Mouse (Mus musculus): ENCODE results near the gene Fhod1. TPM values are rescaled to one million over a fixed set of nuclear protein-coding genes. Genes with fewer than 3 reads are reported as not detected.

Gene Fhod1
- polyA plus RNA-seq (2015; fragmentation: Nextera tagmentation; extraction: Ambion mirVana) = 0.28 and 0.63 TPM in 2 replicates

- Histone ChIP-seq H3K4me3 (peak within 1 kb of the TSS; percentile 72), H3K4me1 (replicated peaks) (peaks cover 43% of the 10 kb centered on the region), H3K9ac (peak within 1 kb of the TSS; percentile 81), H3K36me3 (no peaks in the 10 kb centered on the region), H3K4me2 (peak within 1 kb of the TSS; percentile 96), H3K9me3 (no peaks in the 10 kb centered on the region), H3K27ac (replicated peaks) (peak within 1 kb of the TSS; percentile 49), H3K27me3 (peaks cover 16% of the 10 kb centered on the region)
- WGBS = under 1% methylated on average over 53 of the region's 53 CpGs
- peak; percentile 83 for ATAC-seq (ENCODE audit: low read depth)
These were observed at the start of gene Fhod1 for GRCm38 (mm10) chr8:105347428-105348221. Fhod1 (minus strand) TSS chr8:105347953.

DNA sequence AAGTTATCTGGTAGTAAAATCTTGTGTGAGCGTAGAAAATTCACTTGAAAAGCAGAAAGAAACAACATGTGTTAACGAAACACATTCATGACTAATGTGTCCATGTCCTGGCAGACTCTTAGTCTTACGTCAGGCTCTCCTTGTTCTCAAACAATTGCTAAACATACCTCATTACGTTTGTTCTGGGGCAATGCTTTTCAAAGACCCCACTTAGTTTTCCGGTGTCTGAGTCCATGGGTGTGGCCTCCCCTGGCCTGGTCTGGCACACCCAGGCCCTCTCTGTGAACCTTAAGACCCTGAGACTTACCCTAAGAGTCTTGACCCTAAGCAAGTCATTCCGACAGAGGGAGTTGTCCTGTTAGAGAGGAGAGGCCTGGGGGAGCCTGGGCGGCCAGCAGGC is 46.2 kb upstream of the Fhod1 start:
- no peak for ATAC-seq (ENCODE audit: low read depth)
- Histone ChIP-seq H3K27me3 (no peaks in the 10 kb centered on the region), H3K9me3 (no peaks in the 10 kb centered on the region), H3K9ac (no peak overlapping the region), H3K4me2 (no peak overlapping the region), H3K4me3 (no peak overlapping the region), H3K27ac (replicated peaks) (no peak overlapping the region), H3K36me3 (no peaks in the 10 kb centered on the region), H3K4me1 (replicated peaks) (no peaks in the 10 kb centered on the region)
- WGBS = 54% methylated on average over 7 of the region's 7 CpGs

DNA sequence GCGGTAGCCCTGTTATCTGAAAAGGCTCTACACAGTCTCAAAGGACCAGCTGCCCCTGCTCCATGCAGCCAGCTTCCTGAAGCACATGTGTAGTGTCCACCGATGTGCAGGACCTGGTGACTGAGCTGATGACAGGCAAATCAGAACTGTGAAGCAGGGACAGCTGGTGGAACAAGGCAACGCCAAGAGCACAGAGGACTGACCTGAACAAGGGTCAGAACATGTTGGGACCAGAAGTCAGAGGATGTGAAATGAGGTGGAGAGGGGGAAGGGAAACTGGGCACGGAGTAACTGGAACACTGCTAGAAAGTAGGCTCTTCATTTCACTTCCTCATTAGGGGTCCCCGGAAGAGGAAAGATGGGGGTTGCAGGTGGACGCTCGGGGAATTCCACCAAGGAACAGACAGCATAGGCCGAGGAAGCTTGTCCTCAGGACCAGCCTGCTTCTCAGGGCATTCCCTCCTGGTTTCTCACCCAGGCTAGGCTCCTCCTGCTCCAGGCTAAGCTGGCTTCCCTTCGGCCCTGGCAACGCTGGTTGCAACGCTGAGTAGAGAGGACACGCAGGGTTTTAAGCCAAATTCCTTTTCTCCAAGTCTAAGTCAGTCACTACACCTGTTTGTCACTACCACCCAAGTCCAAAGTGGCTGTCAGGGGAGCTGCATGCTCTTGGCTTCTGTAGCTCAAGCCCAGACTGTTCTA is 45.5 kb upstream of the Fhod1 start:
- no peaks in the 10 kb centered on the region for H3K9me3 ChIP-seq
- no peak overlapping the region for H3K4me3 ChIP-seq
- 93% methylated on average over 12 of the region's 12 CpGs for WGBS
- no peak overlapping the region for H3K4me2 ChIP-seq
- H3K36me3 ChIP-seq = no peaks in the 10 kb centered on the region
- H3K27ac ChIP-seq (replicated peaks) = no peak overlapping the region
- H3K9ac ChIP-seq = no peak overlapping the region
- ATAC-seq (ENCODE audit: low read depth) = no peak
- no peaks in the 10 kb centered on the region for H3K4me1 ChIP-seq (replicated peaks)
- no peaks in the 10 kb centered on the region for H3K27me3 ChIP-seq

GRCm38 (mm10) chr8:105389096-105389495 is 41.3 kb upstream of the Fhod1 start:
- Histone ChIP-seq H3K9me3 (no peaks in the 10 kb centered on the region), H3K4me2 (no peak overlapping the region), H3K27ac (replicated peaks) (no peak overlapping the region), H3K9ac (no peak overlapping the region), H3K27me3 (no peaks in the 10 kb centered on the region), H3K4me1 (replicated peaks) (no peaks in the 10 kb centered on the region), H3K4me3 (no peak overlapping the region), H3K36me3 (no peaks in the 10 kb centered on the region)
- WGBS = 67% methylated on average over 6 of the region's 6 CpGs
- no peak for ATAC-seq (ENCODE audit: low read depth)

DNA sequence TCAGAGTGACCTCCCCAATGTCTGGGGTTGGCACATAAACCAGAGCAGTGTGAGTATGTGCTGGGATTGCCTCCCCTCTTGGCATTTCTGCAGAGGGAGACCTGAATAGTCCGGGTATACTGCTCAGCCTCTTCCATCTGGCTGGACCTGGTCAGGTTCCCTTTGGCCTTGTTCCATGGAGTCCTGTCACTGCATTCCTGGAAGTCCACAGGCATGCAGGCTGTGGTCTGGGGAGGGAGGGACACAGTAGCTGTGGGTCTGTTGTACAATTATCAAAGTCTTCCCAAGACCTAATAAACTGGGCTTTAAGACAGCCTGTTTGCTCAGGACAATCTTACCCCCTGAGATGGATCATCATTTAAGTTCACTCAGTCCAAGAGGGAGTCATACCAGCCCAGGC is 39.4 kb upstream of the Fhod1 start:
- Histone ChIP-seq H3K4me1 (replicated peaks) (no peaks in the 10 kb centered on the region), H3K36me3 (no peaks in the 10 kb centered on the region), H3K4me3 (no peak overlapping the region), H3K9ac (no peak overlapping the region), H3K9me3 (no peaks in the 10 kb centered on the region), H3K27ac (replicated peaks) (no peak overlapping the region), H3K4me2 (no peak overlapping the region), H3K27me3 (no peaks in the 10 kb centered on the region)
- no peak for ATAC-seq (ENCODE audit: low read depth)
- 80% methylated on average over 1 of the region's 1 CpGs for WGBS

- no peak for ATAC-seq (ENCODE audit: low read depth)
- H3K9ac ChIP-seq = no peak overlapping the region
- no peaks in the 10 kb centered on the region for H3K36me3 ChIP-seq
- H3K27me3 ChIP-seq = no peaks in the 10 kb centered on the region
- no peaks in the 10 kb centered on the region for H3K9me3 ChIP-seq
- no peak overlapping the region for H3K4me2 ChIP-seq
- peaks cover under 1% of the 10 kb centered on the region; the same call in 1 of the 2 replicates for H3K4me1 ChIP-seq (replicated peaks)
- 97% methylated on average over 2 of the region's 2 CpGs for WGBS
- no peak overlapping the region for H3K27ac ChIP-seq (replicated peaks)
- no peak overlapping the region for H3K4me3 ChIP-seq
These were observed 36.3 kb upstream of the Fhod1 start for GRCm38 (mm10) chr8:105384070-105384469.

DNA sequence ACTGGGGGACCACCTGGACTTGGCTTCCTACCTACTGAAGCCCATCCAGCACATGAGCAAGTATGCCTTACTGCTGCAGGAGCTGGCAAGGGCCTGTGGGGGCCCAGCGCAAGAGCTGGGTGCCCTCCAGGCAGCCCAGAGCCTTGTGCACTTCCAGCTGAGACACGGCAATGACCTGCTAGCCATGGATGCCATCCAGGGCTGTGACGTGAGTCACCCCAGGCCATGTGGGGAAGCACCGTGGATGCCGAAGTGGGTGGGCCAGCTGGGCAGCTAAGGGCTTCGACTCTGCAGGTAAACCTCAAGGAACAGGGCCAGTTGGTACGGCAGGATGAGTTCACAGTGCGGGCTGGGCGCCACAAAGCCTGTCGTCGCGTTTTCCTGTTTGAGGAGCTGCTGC is 32.6 kb upstream of the Fhod1 start:
- no peaks in the 10 kb centered on the region for H3K27me3 ChIP-seq
- H3K4me2 ChIP-seq = no peak overlapping the region
- H3K4me3 ChIP-seq = no peak overlapping the region
- no peak overlapping the region for H3K9ac ChIP-seq
- H3K27ac ChIP-seq (replicated peaks) = no peak overlapping the region
- no peaks in the 10 kb centered on the region for H3K9me3 ChIP-seq
- no peak for ATAC-seq (ENCODE audit: low read depth)
- H3K4me1 ChIP-seq (replicated peaks) = peaks cover 12% of the 10 kb centered on the region
- no peaks in the 10 kb centered on the region for H3K36me3 ChIP-seq
- 86% methylated on average over 12 of the region's 12 CpGs for WGBS

DNA sequence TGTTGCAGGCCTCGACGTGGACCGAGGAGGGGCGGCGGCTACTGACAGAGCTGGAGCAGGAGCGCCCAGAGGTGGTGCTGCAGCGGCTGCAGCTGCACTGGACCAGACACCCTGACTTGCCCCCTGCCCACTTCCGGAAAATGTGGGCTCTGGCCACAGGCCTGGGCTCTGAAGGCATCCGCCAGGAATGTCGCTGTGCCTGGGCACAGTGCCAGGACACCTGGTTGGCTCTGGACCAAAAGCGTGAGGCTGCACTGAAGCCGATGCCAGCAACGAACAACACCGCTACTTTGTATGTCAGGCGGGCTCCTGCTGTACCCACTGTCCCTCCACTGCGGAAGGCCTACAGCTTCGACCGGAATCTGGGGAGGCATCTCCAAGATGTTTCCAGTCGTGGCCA is 30.9 kb upstream of the Fhod1 start:
- no peak overlapping the region for H3K27ac ChIP-seq (replicated peaks)
- WGBS = 62% methylated on average over 19 of the region's 19 CpGs
- no peak overlapping the region for H3K9ac ChIP-seq
- H3K36me3 ChIP-seq = no peaks in the 10 kb centered on the region
- no peaks in the 10 kb centered on the region for H3K9me3 ChIP-seq
- ATAC-seq (ENCODE audit: low read depth) = no peak
- H3K4me2 ChIP-seq = no peak overlapping the region
- peaks cover 19% of the 10 kb centered on the region for H3K4me1 ChIP-seq (replicated peaks)
- no peak overlapping the region for H3K4me3 ChIP-seq
- H3K27me3 ChIP-seq = 0 out of 2 replicates have a peak, but pooled peaks cover 3% of the 10 kb centered on the region

GRCm38 (mm10) chr8:105374513-105374966 is 26.8 kb upstream of the Fhod1 start:
- Histone ChIP-seq H3K9ac (peak overlapping the region; percentile 26; the same call in 1 of the 2 replicates), H3K4me1 (replicated peaks) (peaks cover 19% of the 10 kb centered on the region), H3K4me2 (peak overlapping the region; percentile 48), H3K27me3 (0 out of 2 replicates have a peak, but pooled peaks cover 3% of the 10 kb centered on the region), H3K4me3 (peak overlapping the region; percentile 17), H3K27ac (replicated peaks) (no peak overlapping the region), H3K9me3 (no peaks in the 10 kb centered on the region), H3K36me3 (no peaks in the 10 kb centered on the region)
- peak; percentile 52; the same call in 1 of the 2 replicates for ATAC-seq (ENCODE audit: low read depth)
- 30% methylated on average over 33 of the region's 33 CpGs for WGBS

DNA sequence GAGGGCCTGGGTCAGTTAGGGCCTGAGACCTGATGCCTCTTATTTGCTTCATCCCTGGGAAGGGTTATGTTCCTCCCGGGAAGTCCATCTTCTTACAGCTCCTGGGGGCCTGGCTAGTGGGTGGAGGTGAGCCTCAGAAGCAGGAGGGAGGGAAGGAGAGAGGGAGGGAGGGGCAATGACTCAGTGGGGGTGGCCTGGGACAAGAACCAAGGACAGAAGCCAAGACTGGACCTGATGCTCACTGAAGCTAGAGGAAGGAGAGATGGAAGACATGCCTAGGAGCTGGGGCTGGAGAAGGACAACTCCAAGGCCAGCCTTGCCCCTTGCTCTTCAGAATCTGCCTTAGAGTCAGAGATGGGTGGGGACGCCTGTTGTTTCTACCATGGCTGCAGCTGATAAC is 25.3 kb upstream of the Fhod1 start, which contains the start of gene Plekhg4:
Plekhg4 (plus strand) TSS at position 243 of the 400 bp plus-strand sequence.
- H3K27ac ChIP-seq (replicated peaks) = no peak within 1 kb of the TSS
- peaks cover 8% of the 10 kb centered on the region for H3K4me1 ChIP-seq (replicated peaks)
- H3K27me3 ChIP-seq = 0 out of 2 replicates have a peak, but pooled peaks cover 3% of the 10 kb centered on the region
- no peak for ATAC-seq (ENCODE audit: low read depth)
- 0 out of 2 replicates have a peak within 1 kb of the TSS, but pooled peaks have one; percentile 26 for H3K9ac ChIP-seq
- H3K9me3 ChIP-seq = no peaks in the 10 kb centered on the region
- H3K36me3 ChIP-seq = peaks cover 4% of the 10 kb centered on the region; the same call in 1 of the 2 replicates
- WGBS = 55% methylated on average over 2 of the region's 2 CpGs
- no peak within 1 kb of the TSS for H3K4me3 ChIP-seq
- peak within 1 kb of the TSS; percentile 48; the same call in 1 of the 2 replicates for H3K4me2 ChIP-seq

DNA sequence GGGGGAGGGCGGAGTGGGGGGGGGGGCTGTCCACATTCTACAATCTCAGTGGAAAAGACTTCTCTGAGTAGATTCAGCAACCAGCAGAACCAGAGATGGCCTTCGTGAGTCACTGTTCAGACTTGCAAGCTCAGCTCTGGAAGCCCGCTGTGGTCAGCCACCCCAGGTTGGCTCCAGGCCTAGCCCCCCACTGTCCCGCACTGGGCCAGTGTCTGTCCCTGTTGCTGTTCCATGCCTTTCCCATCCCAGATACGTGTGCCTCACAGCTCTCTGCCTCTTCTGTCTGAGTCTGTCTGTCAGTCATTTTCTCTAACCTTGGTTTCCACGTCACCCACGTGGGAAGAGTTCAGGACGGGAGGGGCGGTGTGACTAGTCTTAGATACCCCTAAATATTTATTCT is 24.7 kb upstream of the Fhod1 start:
- H3K4me2 ChIP-seq = no peak overlapping the region
- 81% methylated on average over 9 of the region's 9 CpGs for WGBS
- H3K36me3 ChIP-seq = peaks cover 10% of the 10 kb centered on the region; the same call in 1 of the 2 replicates
- H3K4me3 ChIP-seq = no peak overlapping the region
- H3K4me1 ChIP-seq (replicated peaks) = peaks cover 7% of the 10 kb centered on the region
- H3K9me3 ChIP-seq = no peaks in the 10 kb centered on the region
- no peak overlapping the region for H3K27ac ChIP-seq (replicated peaks)
- no peak overlapping the region for H3K9ac ChIP-seq
- no peak for ATAC-seq (ENCODE audit: low read depth)
- H3K27me3 ChIP-seq = 0 out of 2 replicates have a peak, but pooled peaks cover 3% of the 10 kb centered on the region

- no peak overlapping the region for H3K9ac ChIP-seq
- peaks cover 31% of the 10 kb centered on the region for H3K36me3 ChIP-seq
- 65% methylated on average over 2 of the region's 2 CpGs for WGBS
- H3K27ac ChIP-seq (replicated peaks) = no peak overlapping the region
- ATAC-seq (ENCODE audit: low read depth) = no peak
- no peak overlapping the region for H3K4me2 ChIP-seq
- H3K4me3 ChIP-seq = no peak overlapping the region
- H3K4me1 ChIP-seq (replicated peaks) = no peaks in the 10 kb centered on the region
- no peaks in the 10 kb centered on the region for H3K9me3 ChIP-seq
- no peaks in the 10 kb centered on the region for H3K27me3 ChIP-seq
These were observed 19.4 kb upstream of the Fhod1 start for GRCm38 (mm10) chr8:105367107-105367506.
